Mouse (Mus musculus) regulatory T cell (primary cell): ENCODE measurements at regions not wholly inside any gene's neighbourhood (a gene's known extent, or its start where the extent isn't known, plus 50 kb on each side); places are given as distances from the start of the nearest gene placed in this dataset.

Experiments
- in situ Hi-C: fragments of 300-600 bp; cut with MboI, MseI; formaldehyde crosslinking; loops from one replicate; pipeline ENCODE4 v1.15.1; 2025; ENCODE audit warnings: high pct_unique_total_duplicates

DNA sequence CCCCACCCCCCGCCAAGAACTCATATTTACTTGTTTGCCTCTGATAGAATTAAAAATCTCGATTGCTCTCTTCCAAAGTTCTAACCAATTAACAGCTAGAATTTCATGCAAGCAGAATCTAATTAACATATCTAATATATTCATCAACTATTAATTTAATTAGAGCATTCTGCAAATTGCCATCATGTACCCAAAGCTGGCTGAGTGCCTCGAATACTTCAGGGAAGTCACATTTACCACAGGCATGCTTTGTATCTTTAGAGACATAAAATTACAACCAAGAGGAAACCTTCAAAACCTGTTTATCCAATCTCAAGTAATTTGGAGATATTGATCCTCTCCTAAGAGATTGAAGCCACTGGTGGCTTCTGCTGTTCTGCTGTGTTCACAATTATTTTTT lies 401.6 kb upstream of the Nmur2 start:
- in situ Hi-C loops = no loop called here

DNA sequence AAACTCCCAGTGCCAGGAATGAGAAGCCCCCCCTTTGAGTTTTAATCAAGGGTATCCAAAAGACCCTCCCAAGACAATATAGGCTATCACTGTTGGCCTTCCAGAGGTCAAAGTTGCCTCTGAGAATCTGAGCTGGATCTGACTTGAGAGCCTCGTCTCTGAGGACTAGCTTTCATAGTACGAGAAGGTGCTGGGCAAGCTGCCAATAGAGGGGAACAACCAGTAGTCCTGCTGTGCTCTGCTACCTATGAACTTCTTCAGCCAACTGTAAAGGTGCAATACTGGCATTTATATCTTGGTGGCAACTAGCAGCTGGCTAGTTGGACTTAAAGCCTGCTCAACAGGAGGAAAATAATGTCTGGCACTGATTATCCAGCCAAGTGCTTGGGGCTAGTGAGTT lies 400.3 kb upstream of the Nmur2 start:
- in situ Hi-C loops = no loop called here

DNA sequence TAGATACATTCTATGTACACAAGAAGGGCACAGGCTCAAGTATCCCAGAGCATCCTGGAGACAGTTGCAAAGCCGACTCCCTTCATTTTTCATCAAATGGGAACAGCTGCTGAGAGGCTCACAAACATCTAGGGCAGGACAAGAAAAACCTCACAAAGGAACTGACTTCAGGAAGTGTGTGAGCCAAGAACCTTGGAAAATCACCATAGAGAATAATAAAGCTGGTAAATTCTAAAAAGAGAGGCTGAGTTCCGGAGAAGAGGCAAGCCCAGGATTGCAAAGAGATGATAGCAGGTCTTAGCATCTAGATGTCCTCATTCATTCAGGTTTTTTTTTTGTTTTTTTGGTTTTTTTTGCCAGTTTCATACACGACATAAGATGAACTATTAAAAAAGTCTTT lies 390.3 kb upstream of the Nmur2 start:
- in situ Hi-C loops = loop anchor here (5.0 kb wide), 1 partner anchor 281 kb away; no protein-coding TSS in a partner anchor

DNA sequence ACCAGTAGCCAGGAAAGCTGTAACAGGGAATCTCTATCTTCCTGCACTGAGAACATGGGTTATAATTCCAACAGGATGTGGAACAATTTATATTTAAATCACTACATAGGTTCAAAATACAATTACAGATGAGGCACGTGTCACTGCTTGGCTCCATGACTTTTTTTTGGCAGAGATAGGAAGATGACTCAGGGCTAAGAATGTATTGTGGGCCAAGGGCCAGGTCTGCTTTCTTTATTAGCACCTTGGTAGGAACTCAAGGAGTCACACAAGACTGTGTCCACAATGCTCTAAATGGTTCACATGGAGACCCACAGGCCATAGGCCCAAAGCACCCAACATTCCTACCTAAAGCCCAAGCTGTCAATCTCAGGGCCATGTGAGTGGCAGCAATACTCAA lies 344.0 kb upstream of the Nmur2 start:
- in situ Hi-C loops = no loop called here

DNA sequence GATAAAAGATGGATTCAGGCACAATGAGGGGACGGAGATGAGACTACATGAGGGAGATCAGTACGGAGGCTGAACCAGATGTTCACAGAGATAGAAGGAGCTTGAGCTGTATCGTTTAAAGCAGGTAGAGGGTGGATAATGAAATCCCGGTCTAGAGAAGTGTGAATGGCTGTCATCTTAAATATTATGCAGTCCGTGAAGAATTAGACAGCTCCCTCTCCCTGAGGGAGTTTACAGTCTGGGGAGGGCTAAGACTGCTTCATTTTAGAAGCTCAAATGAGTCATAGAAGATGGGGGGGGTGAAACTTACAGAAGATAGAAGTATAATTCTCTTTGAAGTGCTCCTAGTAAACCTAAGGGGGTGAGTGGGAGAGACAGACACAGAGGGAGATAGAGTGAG lies 336.7 kb upstream of the Nmur2 start:
- in situ Hi-C loops = no loop called here

DNA sequence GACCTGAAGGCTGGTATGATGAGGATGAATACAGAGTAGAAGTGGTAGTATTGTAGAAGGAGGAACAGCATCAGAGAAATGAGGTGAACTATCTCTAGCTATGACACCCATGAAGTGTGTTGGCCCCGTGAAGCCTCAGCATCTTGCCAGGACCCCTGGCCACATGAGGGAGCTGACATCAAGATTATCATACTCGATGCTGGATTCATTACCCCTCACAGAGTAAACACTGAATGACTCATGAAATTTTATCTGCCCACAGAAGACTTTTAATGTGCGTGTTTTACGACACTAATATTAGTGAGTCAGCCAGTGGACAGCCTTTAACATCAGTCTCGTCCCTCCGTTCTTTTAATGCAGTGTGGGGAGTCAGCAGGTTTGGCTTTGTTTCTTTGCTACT lies 333.5 kb upstream of the Nmur2 start:
- in situ Hi-C loops = no loop called here

DNA sequence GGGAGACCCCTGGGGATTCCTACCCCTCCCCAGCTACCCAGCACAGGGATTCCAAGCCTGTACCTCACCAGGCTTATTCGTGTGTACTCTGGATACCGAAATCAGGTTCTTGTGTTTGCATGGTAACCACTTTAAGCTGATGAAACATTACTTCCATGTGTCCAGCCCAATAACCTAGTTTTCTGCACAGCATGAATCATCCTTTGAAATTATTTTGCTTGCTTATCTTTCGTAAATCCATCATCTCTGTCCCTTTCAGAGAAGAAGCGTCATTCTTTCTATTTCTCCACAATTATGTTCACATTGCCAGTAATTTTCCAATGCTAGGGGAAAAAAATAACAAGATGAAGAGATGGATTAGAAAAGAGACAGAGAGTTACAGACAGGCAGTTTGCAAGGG lies 332.8 kb upstream of the Nmur2 start:
- in situ Hi-C loops = no loop called here

DNA sequence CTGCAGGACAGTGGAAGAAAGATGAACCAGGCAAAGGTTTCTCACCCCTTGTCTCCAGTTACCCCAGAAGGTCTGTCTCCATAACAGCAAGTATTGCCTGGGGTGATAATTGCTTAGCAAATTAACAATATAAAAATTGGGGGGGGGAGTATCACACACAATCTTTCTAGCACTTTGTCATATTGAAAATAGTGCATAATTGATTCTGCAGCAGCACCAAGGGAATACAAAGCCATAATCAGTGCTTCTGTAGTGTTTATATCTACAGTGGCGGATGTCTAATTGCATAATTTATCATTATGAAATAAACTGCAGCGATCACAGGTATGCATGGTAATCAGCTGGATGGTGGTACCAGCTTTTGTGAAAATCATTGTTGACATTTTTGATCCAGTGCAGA lies 316.9 kb upstream of the Nmur2 start:
- in situ Hi-C loops = no loop called here

DNA sequence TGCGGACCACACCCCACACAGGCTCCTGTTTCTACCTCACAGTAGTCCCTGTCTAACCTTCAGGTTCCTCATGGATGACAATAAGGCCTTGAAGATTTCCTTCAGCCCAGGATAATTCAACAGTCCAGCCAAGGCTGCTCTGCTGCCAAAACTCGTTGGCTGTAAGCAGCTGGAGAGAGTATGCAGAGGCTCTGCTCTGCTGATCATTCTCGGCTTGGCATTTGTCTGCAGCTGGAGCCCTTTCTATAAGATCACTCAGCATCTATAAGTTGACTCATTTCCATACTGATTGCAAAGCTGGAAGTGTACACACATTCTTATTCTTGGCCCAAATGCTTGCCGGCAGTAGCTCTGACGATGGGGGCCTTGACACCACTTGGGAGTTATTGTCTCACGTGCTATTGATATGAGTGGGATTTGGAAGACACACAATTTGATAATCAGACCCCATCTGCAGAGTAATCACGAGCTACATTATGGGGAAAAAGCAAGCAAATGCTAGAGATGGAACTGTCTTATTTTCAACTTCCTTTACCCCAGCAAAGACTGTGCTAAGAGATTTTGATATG lies 311.1 kb upstream of the Nmur2 start:
- in situ Hi-C loops = no loop called here

DNA sequence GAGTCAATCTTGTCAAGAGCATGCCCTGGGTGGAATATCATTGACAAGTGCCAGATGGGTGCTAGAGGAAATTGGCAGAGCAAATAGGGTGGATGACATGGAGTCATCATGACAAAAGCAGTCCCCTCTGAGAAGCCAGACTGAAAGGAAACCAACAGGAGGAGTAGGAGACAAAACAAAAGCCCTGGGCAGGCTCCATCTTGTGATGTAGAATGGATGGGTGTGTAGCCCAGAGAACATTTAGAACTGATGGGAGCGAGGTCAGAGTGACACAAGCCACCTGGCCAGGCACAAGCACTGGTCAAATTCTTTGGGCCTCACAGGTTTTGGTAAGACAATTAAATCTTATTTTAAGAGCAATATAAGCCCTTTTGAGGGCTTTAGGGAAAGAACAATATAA lies 310.4 kb upstream of the Nmur2 start:
- in situ Hi-C loops = no loop called here

DNA sequence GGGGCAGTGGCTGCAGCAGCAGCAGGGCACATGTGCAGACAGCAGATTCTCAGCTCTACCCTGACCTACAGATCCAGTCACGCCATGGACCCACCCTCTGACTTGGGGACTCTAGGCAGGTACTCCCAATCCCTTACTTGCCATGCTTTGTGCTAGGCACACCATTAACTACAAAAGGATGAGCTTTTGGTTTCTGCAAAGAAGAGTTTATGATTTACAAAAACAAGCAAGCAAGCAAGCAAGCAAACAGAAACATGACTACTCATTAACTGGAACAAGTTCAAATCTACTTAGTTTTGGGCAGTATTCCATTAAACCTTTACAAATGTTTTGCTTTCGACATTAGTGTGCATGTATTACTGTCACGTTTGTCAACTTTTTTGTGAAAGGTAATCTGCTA lies 309.0 kb upstream of the Nmur2 start:
- in situ Hi-C loops = no loop called here

DNA sequence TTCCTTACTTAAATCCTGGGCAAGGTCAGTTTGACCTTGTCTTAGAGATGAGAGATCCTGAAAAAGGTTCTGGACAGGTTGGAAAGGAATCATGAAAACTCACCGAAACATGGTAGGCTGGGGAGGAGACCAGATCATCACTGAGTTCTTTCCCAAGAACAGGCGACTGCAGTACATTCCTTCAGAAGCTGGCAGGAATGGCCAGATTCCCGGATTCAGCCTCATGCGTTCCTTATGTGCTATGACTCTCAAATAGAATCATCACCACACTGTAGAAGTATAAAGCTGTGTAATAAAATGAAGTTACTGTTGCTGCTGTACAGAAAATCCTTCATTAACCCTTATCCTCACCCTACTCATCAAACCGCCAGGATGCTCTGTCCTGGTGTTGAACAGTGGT lies 307.6 kb upstream of the Nmur2 start:
- in situ Hi-C loops = no loop called here

DNA sequence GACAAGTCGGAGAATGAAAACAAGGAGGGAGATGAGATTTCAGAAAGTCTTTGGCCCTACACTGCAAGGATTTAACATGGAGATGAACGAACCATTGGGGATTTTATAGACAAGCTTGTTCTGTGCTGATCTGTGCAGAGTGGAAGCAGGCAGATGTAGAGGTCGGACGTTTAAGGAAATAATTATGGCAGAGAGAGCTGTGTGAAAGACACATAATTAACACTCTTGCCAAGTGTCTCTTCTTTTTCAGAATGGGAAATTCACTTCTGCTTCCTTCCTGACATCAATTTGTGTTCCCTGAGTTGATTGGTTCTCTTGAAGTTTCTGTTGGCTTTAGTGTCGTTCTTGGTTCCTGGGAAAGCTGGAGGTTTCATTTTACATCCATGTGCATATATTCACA lies 302.3 kb upstream of the Nmur2 start:
- in situ Hi-C loops = no loop called here

DNA sequence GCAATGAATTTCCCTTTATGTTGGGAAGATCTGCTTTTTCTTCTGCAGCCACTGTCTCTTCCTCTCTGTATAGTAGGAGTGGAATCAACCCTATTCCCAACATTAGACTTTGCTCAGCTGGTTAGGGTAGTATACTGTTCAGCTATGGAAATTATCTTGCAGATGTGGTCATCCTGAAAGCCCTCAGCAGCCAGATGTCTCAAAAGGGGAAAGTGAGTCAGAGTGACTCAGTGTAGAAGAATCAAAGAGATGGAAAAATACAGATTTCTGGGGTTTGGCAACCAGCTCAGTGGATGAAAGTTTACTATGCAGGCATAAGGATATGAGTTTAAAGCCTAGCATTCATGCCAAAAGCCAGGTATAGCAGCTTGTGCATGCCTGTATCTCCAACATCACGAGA lies 300.9 kb upstream of the Nmur2 start:
- in situ Hi-C loops = no loop called here

DNA sequence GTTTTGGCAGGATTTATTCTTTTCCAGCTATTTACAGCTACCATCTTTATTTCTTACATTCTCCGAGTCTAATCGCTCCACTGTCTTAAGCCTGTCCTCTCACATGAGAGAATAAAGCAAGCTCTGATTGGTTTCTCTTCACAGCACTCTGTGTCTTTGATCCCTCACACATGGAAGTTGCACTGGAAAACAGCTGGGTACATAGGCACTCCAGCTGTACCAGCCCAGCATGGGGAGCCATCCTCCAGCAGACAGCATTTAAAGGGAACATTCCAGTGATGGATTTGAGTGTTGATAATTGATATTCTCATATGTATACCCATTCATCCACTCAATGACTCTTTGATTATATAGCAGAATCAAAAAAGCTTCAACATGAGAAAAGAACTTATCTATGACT lies 300.2 kb upstream of the Nmur2 start:
- in situ Hi-C loops = no loop called here

DNA sequence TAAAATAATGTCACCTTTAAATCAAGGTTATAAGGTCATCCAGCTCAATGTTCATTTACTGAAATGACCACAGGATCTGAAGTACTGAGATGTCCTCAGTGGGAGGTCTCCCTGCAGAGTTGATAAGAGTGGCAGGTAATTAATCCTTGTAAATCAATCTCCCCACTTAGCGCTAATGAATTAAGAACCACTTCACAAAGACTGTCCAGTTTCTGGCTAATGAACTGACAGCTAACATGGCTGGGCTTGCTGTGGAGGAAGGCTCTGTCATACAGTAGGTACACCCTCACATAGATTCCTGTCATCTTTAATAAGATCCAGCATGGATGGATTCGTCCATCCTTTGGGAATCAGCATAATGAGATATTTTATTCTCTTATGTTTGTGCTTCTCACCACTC lies 297.7 kb upstream of the Nmur2 start:
- in situ Hi-C loops = no loop called here

DNA sequence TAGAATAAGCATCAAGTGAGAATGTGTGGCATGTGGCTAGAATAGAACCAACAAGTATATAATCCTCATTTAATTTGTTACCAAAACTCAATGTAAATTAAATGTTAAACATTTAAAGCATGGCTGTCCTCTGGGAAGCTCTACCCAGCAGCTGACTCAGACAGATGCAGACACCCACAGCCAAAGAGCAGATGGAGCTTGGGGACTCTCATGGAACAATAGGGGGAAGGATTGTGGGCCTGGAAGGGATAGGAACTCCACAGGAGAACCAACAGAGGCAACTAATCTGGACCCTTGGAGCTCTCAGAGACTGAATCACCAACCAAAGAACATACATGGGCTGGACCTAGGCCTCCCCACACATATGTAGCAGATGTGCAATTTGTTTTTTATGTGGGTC lies 295.1 kb upstream of the Nmur2 start:
- in situ Hi-C loops = no loop called here

DNA sequence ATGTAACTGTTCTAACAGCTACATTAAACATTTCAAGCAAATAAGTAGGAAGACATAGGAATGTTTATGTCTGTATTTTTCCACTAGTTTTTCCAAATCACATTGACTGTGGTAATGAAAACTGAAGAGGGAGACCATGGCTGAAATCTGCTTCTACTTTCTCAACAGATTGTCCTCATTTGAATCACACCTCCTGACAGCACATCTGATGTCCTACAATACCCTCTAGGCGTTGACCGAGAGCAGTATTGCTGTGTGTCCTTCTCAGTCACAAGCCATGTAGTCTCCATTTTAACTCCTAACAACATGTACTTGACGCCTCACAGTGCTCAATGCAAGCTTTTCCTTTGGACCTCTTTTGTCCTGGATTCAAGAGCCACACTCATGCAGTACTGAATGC lies 279.5 kb upstream of the Nmur2 start:
- in situ Hi-C loops = no loop called here

DNA sequence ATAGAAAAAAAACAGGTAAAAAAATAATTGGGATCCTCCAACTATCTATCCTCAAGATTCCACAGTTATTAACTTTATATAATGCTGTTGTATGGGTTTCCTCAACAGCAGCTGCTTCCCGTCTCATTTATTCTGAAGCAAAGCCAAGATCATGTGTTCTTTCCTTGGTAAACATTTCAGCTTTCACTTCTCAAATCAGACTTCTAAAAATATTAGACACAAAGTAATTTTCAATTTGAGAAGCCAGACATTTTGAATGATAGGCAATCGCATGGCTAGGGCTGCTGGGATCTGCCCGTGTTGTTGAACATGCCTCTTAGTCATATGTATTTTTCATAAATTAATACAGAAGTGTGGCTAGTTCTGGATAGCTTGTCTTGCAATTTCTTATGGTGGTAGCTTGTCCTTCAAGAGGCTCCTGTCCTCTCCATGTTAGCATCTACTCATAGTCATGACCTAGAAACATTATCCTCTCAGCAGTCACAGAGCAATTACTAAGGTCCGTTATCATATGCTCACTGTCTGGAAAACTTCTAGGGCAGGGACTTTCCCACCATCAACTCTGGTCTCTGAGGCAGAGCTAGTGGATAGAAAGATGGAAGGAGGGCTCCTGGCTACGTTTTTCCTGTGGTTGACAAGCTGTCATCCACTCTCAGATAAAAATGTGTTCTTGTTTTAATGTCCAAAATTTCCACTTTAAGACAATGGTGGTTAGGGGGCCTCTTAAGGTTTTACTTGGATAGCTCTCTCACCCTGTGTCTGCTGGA lies 274.6 kb upstream of the Nmur2 start:
- in situ Hi-C loops = no loop called here

DNA sequence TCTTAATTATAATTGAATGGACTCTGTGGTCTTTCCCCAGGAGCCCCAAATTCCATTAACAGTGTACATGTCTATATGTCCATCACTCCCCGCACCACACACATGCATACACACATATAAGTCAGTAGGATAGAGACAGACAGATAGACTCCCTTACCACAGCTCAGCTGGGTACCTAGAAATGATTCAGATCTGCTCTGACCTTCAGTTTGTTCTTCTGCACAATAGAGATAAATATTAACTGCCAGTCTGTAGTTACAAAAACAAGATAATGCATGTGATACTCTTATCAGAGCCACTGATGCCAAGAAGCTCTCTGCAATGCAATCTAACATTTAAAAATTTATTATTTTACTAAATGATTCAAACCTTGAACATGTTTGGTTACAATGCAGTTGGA lies 268.7 kb upstream of the Nmur2 start:
- in situ Hi-C loops = no loop called here

DNA sequence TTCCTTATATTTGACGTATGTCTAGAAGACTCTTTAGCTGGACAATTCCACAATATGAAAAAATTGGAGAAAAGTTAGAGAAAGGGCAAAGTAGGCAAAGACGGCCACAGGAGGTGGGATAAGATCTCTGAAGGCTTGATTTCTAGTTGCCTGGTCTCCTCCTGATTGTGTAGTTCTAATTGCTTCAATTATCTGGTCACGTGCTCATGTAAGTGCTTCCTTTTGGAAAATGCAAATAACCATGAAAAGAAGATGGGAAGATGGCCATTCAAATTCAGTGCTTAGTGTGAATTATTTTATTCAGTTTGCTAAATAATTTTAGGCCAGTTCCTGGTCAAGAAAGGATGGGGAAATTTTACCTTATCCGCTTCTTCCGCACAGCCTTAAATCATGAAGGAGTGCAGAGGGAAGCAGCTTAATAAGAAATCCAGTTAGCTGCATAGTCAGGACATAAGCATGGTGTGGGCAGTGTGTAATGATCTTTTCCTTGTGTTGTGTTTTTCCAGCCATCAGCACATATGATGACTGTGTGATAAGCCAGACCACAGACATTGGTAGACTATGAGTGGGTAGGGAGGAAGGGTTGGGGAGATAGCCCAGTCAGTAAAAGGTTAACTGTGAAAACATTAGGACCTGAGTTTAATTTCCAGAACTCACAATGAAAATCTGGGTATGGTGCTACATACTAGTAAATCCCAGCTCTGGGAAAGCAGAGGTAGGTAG lies 267.7 kb upstream of the Nmur2 start:
- in situ Hi-C loops = no loop called here

DNA sequence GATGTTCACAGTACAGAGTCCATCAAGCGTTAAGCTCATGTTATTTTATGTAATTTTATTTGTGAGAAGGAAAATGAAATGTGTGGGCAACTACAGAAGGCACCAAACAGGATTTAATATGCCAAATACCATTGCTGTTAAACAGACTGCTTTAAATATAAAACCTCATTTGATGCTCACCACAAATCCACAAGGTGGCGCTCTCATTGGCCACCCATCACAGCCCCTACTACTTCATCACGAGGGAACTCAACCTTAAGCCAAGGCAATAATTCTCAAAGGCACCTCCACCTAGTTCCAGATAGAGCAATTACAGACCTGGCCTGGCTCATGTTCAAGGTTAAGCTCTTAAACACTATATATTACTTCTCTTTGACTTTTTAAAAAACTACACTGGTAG lies 266.2 kb upstream of the Nmur2 start:
- in situ Hi-C loops = no loop called here
